In the genomic region with DNA sequence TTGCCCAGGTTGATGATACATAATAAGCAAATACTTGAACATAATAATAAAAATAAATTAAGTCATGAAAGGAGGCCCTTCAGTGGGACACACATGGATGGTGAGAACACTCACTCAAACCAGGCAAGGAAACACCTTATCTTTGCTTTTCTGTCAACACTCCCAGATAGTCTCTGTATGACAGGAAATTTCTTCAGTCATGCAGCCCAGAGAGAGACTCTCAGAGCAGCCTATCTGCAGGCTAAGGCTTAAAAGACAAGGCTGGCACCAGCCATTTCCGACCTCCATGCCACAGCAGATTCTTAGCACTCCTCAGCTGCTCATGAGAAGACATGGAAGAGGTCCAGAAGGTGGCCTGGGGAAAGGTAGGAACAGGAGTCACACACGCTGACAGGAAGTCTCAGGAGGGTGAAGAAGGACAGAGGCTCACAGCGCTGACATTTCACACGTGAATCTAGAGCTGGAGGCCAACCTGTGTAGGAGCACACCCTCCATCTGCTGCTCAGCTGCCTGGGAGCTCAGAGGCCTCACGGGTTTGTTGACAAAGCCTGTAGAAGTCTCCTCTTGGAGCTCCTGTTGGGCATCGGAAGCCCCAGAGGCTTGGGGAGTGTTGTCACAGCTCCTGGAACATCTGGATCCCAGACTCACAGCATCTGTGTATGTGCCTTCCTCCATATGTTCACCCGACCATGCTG, we compare ENCODE assay signal across 12 mouse cellular contexts.
"Had no signal": no experiment of that assay in that cellular context is flagged by ENCODE, and none has a peak within 500 bp of the region (broad histone marks: within the 10 kb centered on the region; RNA-seq: fewer than 3 reads in every experiment).

No protein-coding gene starts in this region.

- H3K36me3 ChIP-seq: limb, embryonic 10.5 days; midbrain, embryonic 13.5 days; stomach, embryonic 15.5 days had no signal

- H3K4me2 ChIP-seq: midbrain, embryonic 13.5 days; stomach, embryonic 15.5 days had no signal

- H3K27me3 ChIP-seq: midbrain, embryonic 13.5 days; stomach, embryonic 15.5 days had no signal

- DNase-seq: kidney, postnatal 25 days; lung, adult 2 months; lung, postnatal 36 days; right cerebral cortex, postnatal 14 days; thymus, adult 2 months; thymus, postnatal 25 days had no signal

- H3K27ac ChIP-seq: left cerebral cortex, adult 2 months; limb, embryonic 10.5 days; liver, embryonic 14.5 days; midbrain, embryonic 13.5 days; stomach, embryonic 15.5 days had no signal

- H3K9ac ChIP-seq: liver, embryonic 14.5 days; midbrain, embryonic 13.5 days; stomach, embryonic 15.5 days had no signal

- H3K9me3 ChIP-seq: limb, embryonic 10.5 days; stomach, embryonic 15.5 days had no signal

- H3K4me1 ChIP-seq: limb, embryonic 10.5 days; midbrain, embryonic 13.5 days had no signal

- ATAC-seq: lung, postnatal 0 days; midbrain, embryonic 13.5 days had no signal

- H3K4me3 ChIP-seq: left cerebral cortex, adult 2 months; limb, embryonic 10.5 days; midbrain, embryonic 13.5 days; stomach, embryonic 15.5 days had no signal
